Mouse (Mus musculus) heart, postnatal 25 days (tissue): ENCODE measurements around the gene Pik3cb. TPM values are rescaled to one million over a fixed set of nuclear protein-coding genes. Genes with fewer than 3 reads are reported as not detected.

Experiments
- DNase-seq: peaks from one replicate; pipeline ENCODE4 v3.0.0; 2022; ENCODE audit warnings: low spot score
- intact Hi-C: fragments of 180-260 bp; cut with DNase I; formaldehyde crosslinking; loops from one replicate; pipeline ENCODE4 v1.15.1; 2025
- total RNA-seq, 2 experiments: library from RNA; stranded (reverse); gene quantifications; 2 replicates each; pipeline ENCODE4 v1.2.3; 2021

Gene Pik3cb
- total RNA-seq: 10 to 100 TPM in 1 of 2 experiments, 1 to 10 TPM in 1; 9.2 to 10.1 TPM

GRCm38 (mm10) chr9:99140063-99140882 is at the start of gene Pik3cb:
Gene Pik3cb (minus strand): TSS chr9:99140621.
- intact Hi-C loops: loop anchor here (5.0 kb wide), 2 partner anchors 73 to 102 kb away; partner anchors contain the start of gene Cep70
- peak; percentile 92 for DNase-seq

GRCm38 (mm10) chr9:99183043-99183670 is 42.7 kb upstream of the Pik3cb start:
- no peak for DNase-seq
- intact Hi-C loops: no loop called here

- intact Hi-C loops: no loop called here
- DNase-seq: no peak
Measured at GRCm38 (mm10) chr9:99182121-99182520, 41.7 kb upstream of the Pik3cb start.

- no peak for DNase-seq
- intact Hi-C loops: no loop called here
Measured at GRCm38 (mm10) chr9:99180272-99180671, 39.9 kb upstream of the Pik3cb start.

- no peak for DNase-seq
Measured at GRCm38 (mm10) chr9:99178736-99179135, 38.3 kb upstream of the Pik3cb start.

GRCm38 (mm10) chr9:99175774-99176173 is 35.4 kb upstream of the Pik3cb start:
- intact Hi-C loops: no loop called here

More at GRCm38 (mm10) chr9:99178736-99179135, 38.3 kb upstream of the Pik3cb start:
- intact Hi-C loops: no loop called here

GRCm38 (mm10) chr9:99172811-99173210 is 32.4 kb upstream of the Pik3cb start:
- intact Hi-C loops: no loop called here
- no peak for DNase-seq

More at GRCm38 (mm10) chr9:99175774-99176173, 35.4 kb upstream of the Pik3cb start:
- no peak for DNase-seq

- intact Hi-C loops: no loop called here
- no peak for DNase-seq
Measured at GRCm38 (mm10) chr9:99171186-99171585, 30.8 kb upstream of the Pik3cb start.

GRCm38 (mm10) chr9:99169029-99169428 is 28.6 kb upstream of the Pik3cb start:
- intact Hi-C loops: no loop called here
- no peak for DNase-seq

- no peak for DNase-seq
- intact Hi-C loops: no loop called here
Measured at GRCm38 (mm10) chr9:99166946-99167345, 26.5 kb upstream of the Pik3cb start.

- DNase-seq: no peak
- intact Hi-C loops: no loop called here
Measured at GRCm38 (mm10) chr9:99165956-99166355, 25.5 kb upstream of the Pik3cb start.

- intact Hi-C loops: no loop called here
- DNase-seq: no peak
Measured at GRCm38 (mm10) chr9:99164664-99165226, 24.3 kb upstream of the Pik3cb start.

- intact Hi-C loops: no loop called here
- no peak for DNase-seq
Measured at GRCm38 (mm10) chr9:99164148-99164503, 23.7 kb upstream of the Pik3cb start.

GRCm38 (mm10) chr9:99163420-99164147 is 23.2 kb upstream of the Pik3cb start:
- no peak for DNase-seq
- intact Hi-C loops: no loop called here

GRCm38 (mm10) chr9:99162839-99163238 is 22.4 kb upstream of the Pik3cb start:
- intact Hi-C loops: no loop called here
- DNase-seq: no peak

- no peak for DNase-seq
- intact Hi-C loops: no loop called here
Measured at GRCm38 (mm10) chr9:99160780-99161179, 20.4 kb upstream of the Pik3cb start.

- intact Hi-C loops: no loop called here
- no peak for DNase-seq
Measured at GRCm38 (mm10) chr9:99159932-99160331, 19.5 kb upstream of the Pik3cb start.

- intact Hi-C loops: no loop called here
- DNase-seq: no peak
Measured at GRCm38 (mm10) chr9:99158708-99159107, 18.3 kb upstream of the Pik3cb start.

- DNase-seq: no peak
- intact Hi-C loops: no loop called here
Measured at GRCm38 (mm10) chr9:99158203-99158632, 17.8 kb upstream of the Pik3cb start.

GRCm38 (mm10) chr9:99153655-99154054 is 13.2 kb upstream of the Pik3cb start:
- intact Hi-C loops: no loop called here
- no peak for DNase-seq
